Mouse (Mus musculus): ENCODE measurements around the gene Fastk. TPM values are rescaled to one million over a fixed set of nuclear protein-coding genes. Genes with fewer than 3 reads are reported as not detected.
A peak's percentile ranks its signal among the peaks of the same experiment; 100 is the strongest.

The Fastk gene
- polyA plus RNA-seq, 1 experiment from 2014 or later = 101 TPM

DNA sequence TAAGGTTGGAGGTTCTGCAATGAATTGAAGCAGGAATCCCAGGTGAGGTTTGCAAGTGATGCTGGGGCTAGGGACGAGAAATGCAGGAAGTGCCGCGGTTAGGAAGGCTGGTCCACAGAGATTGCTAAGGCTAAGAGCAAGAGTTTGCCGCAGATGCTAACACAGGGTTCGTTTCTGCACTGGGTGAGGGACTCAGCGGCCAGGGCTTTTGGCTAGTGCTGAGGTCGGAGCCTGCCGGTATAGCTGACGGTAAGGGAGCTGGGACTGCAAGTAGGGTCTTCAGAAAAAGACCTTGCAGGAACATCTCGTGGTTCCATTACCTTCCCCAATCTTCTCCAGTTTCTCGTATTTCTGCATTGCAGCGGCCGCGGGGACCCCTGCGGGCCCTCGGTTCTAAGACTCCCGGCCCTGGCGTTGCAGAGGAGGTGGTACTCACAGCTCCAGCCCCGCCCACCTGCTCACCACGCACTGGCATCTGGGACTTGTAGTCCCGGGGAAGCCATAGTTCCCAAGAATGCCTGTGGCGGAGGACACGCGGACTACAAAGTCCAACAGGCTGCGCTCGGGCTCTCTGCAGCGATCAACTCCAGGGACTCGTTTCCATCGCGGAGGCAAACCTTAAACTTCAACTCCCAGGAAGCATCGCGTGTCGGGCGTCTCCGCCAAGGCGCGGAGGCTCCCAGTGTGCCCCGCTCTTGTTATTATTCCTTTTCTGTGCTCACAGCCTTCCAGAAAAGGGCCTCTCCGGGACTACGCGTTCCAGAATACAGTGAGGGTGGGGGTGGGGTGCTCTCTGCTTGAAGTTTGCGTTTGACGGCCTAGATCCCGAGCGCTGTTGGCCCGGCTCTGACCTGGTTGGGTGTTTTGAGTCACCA is 21.7 kb downstream of the Fastk start, which contains the start of the genes Cdk5 and Slc4a2:
Gene Cdk5, minus strand, starts transcription at position 402 of the 875 bp plus-strand sequence.
Gene Slc4a2, plus strand, starts transcription at position 709 of the 875 bp plus-strand sequence.
- under 1% methylated on average over 46 of the region's 46 CpGs for WGBS
- Histone ChIP-seq H3K9me3 (ENCODE audit: control insufficient read depth, low read length) (no peaks in the 10 kb centered on the region), H3K4me1 (replicated peaks; ENCODE audit: control insufficient read depth, insufficient read depth, low read length) (peaks cover 43% of the 10 kb centered on the region), H3K4me2 (peak within 1 kb of the TSS; percentile 90), H3K9ac (ENCODE audit: low read depth, low read length) (peak within 1 kb of the TSS; percentile 89), H3K27ac (ENCODE audit: low read depth, low read length) (peak within 1 kb of the TSS; percentile 92), H3K36me3 (ENCODE audit: control insufficient read depth, insufficient read depth, low read length) (peaks cover 3% of the 10 kb centered on the region; the same call in 1 of the 2 replicates), H3K4me3 (ENCODE audit: low read depth, low read length) (peak within 1 kb of the TSS; percentile 77), H3K27me3 (replicated peaks; ENCODE audit: control insufficient read depth, insufficient read depth, low read length) (no peaks in the 10 kb centered on the region)
- ATAC-seq (replicated peaks; ENCODE audit: low FRiP score) (peak; percentile 92), DNase-seq (ENCODE audit: low spot score) (peak; percentile 95)

- DNase-seq (ENCODE audit: low spot score) = no peak
- H3K9ac ChIP-seq (ENCODE audit: low read depth, low read length) = no peak overlapping the region
- H3K36me3 ChIP-seq (ENCODE audit: control insufficient read depth, insufficient read depth, low read length) = peaks cover 3% of the 10 kb centered on the region; the same call in 1 of the 2 replicates
- H3K27me3 ChIP-seq (replicated peaks; ENCODE audit: control insufficient read depth, insufficient read depth, low read length) = 0 out of 2 replicates have a peak, but pooled peaks cover 4% of the 10 kb centered on the region
- H3K4me3 ChIP-seq (ENCODE audit: low read depth, low read length) = no peak overlapping the region
- no peak overlapping the region for H3K27ac ChIP-seq (ENCODE audit: low read depth, low read length)
- 87% methylated on average over 9 of the region's 9 CpGs for WGBS
- no peaks in the 10 kb centered on the region for H3K9me3 ChIP-seq (ENCODE audit: control insufficient read depth, low read length)
- H3K4me2 ChIP-seq = no peak overlapping the region
- H3K4me1 ChIP-seq (replicated peaks; ENCODE audit: control insufficient read depth, insufficient read depth, low read length) = peaks cover 19% of the 10 kb centered on the region
- ATAC-seq (replicated peaks; ENCODE audit: low FRiP score) = no peak
These were observed 24.7 kb downstream of the Fastk start for GRCm38 (mm10) chr5:24420381-24420780.

DNA sequence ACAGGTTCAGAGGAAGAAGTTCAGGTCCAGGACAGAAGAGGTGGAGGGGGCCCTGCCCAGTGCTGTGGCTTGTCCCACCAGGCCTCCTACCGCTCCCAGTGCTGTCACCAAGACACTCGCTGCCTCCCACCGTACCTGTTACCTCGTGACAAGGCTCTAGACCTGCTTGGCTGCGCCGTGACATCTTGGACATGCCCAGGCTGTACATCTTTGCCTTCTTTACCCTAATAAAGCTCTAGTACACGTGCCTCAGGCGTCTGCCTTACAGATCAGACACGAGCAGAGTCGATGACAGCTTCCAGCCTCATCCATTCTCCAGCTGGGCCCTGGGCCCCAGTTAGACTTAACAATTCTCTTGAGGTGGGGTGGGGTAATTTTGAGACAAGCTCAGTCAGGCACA is 27.5 kb downstream of the Fastk start:
- Histone ChIP-seq H3K27ac (ENCODE audit: low read depth, low read length) (no peak overlapping the region), H3K36me3 (ENCODE audit: control insufficient read depth, insufficient read depth, low read length) (peaks cover 3% of the 10 kb centered on the region; the same call in 1 of the 2 replicates), H3K9me3 (ENCODE audit: control insufficient read depth, low read length) (no peaks in the 10 kb centered on the region), H3K9ac (ENCODE audit: low read depth, low read length) (no peak overlapping the region), H3K4me1 (replicated peaks; ENCODE audit: control insufficient read depth, insufficient read depth, low read length) (peaks cover 7% of the 10 kb centered on the region), H3K4me2 (no peak overlapping the region), H3K27me3 (replicated peaks; ENCODE audit: control insufficient read depth, insufficient read depth, low read length) (peaks cover 16% of the 10 kb centered on the region), H3K4me3 (ENCODE audit: low read depth, low read length) (no peak overlapping the region)
- ATAC-seq (replicated peaks; ENCODE audit: low FRiP score) = no peak
- DNase-seq (ENCODE audit: low spot score) = no peak
- WGBS = 83% methylated on average over 10 of the region's 10 CpGs

- DNase-seq (ENCODE audit: low spot score) (peak; percentile 65), ATAC-seq (replicated peaks; ENCODE audit: low FRiP score) (peak; percentile 70)
- Histone ChIP-seq H3K4me1 (replicated peaks; ENCODE audit: control insufficient read depth, insufficient read depth, low read length) (0 out of 2 replicates have a peak, but pooled peaks cover 4% of the 10 kb centered on the region), H3K4me3 (ENCODE audit: low read depth, low read length) (no peak overlapping the region), H3K27me3 (replicated peaks; ENCODE audit: control insufficient read depth, insufficient read depth, low read length) (peaks cover 16% of the 10 kb centered on the region), H3K4me2 (peak overlapping the region; percentile 31), H3K36me3 (ENCODE audit: control insufficient read depth, insufficient read depth, low read length) (peaks cover 3% of the 10 kb centered on the region; the same call in 1 of the 2 replicates), H3K9ac (ENCODE audit: low read depth, low read length) (no peak overlapping the region), H3K27ac (ENCODE audit: low read depth, low read length) (no peak overlapping the region), H3K9me3 (ENCODE audit: control insufficient read depth, low read length) (no peaks in the 10 kb centered on the region)
- WGBS = 7% methylated on average over 21 of the region's 21 CpGs
These were observed 28.8 kb downstream of the Fastk start for GRCm38 (mm10) chr5:24416222-24416736.

- 0 out of 2 replicates have a peak, but pooled peaks cover 4% of the 10 kb centered on the region for H3K4me1 ChIP-seq (replicated peaks; ENCODE audit: control insufficient read depth, insufficient read depth, low read length)
- DNase-seq (ENCODE audit: low spot score) (no peak), ATAC-seq (replicated peaks; ENCODE audit: low FRiP score) (no peak)
- H3K27ac ChIP-seq (ENCODE audit: low read depth, low read length) = 0 out of 2 replicates have a peak overlapping the region, but pooled peaks have one; percentile 5
- H3K27me3 ChIP-seq (replicated peaks; ENCODE audit: control insufficient read depth, insufficient read depth, low read length) = peaks cover 16% of the 10 kb centered on the region
- H3K9ac ChIP-seq (ENCODE audit: low read depth, low read length) = no peak overlapping the region
- WGBS = 83% methylated on average over 13 of the region's 13 CpGs
- H3K4me2 ChIP-seq = no peak overlapping the region
- no peak overlapping the region for H3K4me3 ChIP-seq (ENCODE audit: low read depth, low read length)
- no peaks in the 10 kb centered on the region for H3K9me3 ChIP-seq (ENCODE audit: control insufficient read depth, low read length)
- H3K36me3 ChIP-seq (ENCODE audit: control insufficient read depth, insufficient read depth, low read length) = no peaks in the 10 kb centered on the region; the same call in 1 of the 2 replicates
These were observed 31.1 kb downstream of the Fastk start for GRCm38 (mm10) chr5:24413938-24414337.

- no peak for DNase-seq (ENCODE audit: low spot score)
- 48% methylated on average over 11 of the region's 11 CpGs for WGBS
- ATAC-seq (replicated peaks; ENCODE audit: low FRiP score) = no peak
- Histone ChIP-seq H3K4me2 (no peak within 1 kb of the TSS), H3K9me3 (ENCODE audit: control insufficient read depth, low read length) (no peaks in the 10 kb centered on the region), H3K27me3 (replicated peaks; ENCODE audit: control insufficient read depth, insufficient read depth, low read length) (peaks cover 16% of the 10 kb centered on the region), H3K4me1 (replicated peaks; ENCODE audit: control insufficient read depth, insufficient read depth, low read length) (0 out of 2 replicates have a peak, but pooled peaks cover 4% of the 10 kb centered on the region), H3K36me3 (ENCODE audit: control insufficient read depth, insufficient read depth, low read length) (no peaks in the 10 kb centered on the region; the same call in 1 of the 2 replicates), H3K4me3 (ENCODE audit: low read depth, low read length) (no peak within 1 kb of the TSS), H3K27ac (ENCODE audit: low read depth, low read length) (0 out of 2 replicates have a peak within 1 kb of the TSS, but pooled peaks have one; percentile 5), H3K9ac (ENCODE audit: low read depth, low read length) (no peak within 1 kb of the TSS)
These were observed 31.9 kb downstream of the Fastk start, which contains the start of gene Asic3 for GRCm38 (mm10) chr5:24413042-24413693. Asic3 (plus strand) TSS chr5:24413392.

DNA sequence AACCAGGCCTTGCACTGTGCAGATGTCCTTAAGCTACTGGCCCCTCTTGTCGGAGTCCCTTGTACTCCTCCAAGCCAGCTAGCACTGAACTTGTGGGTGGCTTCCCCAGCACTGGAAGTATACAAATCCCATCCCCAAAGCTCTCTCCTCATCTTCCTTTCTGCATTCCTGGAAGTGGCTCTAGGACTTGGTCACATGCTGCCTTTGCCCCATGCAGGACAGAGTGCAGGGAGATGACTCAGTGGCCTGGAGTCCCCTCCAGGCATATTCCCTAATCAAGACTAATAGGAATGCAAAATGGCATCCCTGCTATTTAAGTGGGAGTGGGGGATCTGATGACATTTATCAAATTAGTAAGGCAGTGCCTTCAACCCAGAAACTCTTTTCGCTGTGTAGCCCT is 33.0 kb downstream of the Fastk start:
- no peaks in the 10 kb centered on the region for H3K9me3 ChIP-seq (ENCODE audit: control insufficient read depth, low read length)
- H3K27ac ChIP-seq (ENCODE audit: low read depth, low read length) = no peak overlapping the region
- 67% methylated on average over 2 of the region's 2 CpGs for WGBS
- H3K36me3 ChIP-seq (ENCODE audit: control insufficient read depth, insufficient read depth, low read length) = no peaks in the 10 kb centered on the region
- ATAC-seq (replicated peaks; ENCODE audit: low FRiP score) (no peak), DNase-seq (ENCODE audit: low spot score) (no peak)
- H3K27me3 ChIP-seq (replicated peaks; ENCODE audit: control insufficient read depth, insufficient read depth, low read length) = peaks cover 16% of the 10 kb centered on the region
- no peak overlapping the region for H3K4me2 ChIP-seq
- no peak overlapping the region for H3K9ac ChIP-seq (ENCODE audit: low read depth, low read length)
- H3K4me1 ChIP-seq (replicated peaks; ENCODE audit: control insufficient read depth, insufficient read depth, low read length) = 0 out of 2 replicates have a peak, but pooled peaks cover 4% of the 10 kb centered on the region
- no peak overlapping the region for H3K4me3 ChIP-seq (ENCODE audit: low read depth, low read length)

DNA sequence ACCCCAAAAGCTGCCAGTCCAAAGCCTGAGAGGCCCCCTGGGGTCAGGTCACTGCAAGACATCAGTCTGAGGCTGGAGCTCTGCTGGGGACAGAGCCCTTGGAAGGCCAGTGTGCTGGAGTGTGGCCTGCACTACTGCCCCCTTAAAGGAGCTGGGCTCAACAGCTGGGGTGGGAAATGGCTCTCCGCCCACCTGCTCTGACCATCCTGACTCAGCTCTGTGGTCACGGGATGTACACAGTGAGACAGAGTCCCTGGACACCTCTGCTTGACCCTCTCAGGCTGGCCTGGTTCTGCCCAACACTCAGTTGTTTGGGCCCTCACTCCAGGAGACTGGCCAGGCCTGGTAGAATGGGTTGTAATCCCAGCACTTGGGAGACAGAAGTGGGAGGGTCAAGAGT is 35.6 kb downstream of the Fastk start:
- Histone ChIP-seq H3K27me3 (replicated peaks; ENCODE audit: control insufficient read depth, insufficient read depth, low read length) (peaks cover 10% of the 10 kb centered on the region), H3K9ac (ENCODE audit: low read depth, low read length) (no peak overlapping the region), H3K9me3 (ENCODE audit: control insufficient read depth, low read length) (no peaks in the 10 kb centered on the region), H3K4me1 (replicated peaks; ENCODE audit: control insufficient read depth, insufficient read depth, low read length) (no peaks in the 10 kb centered on the region; the same call in 1 of the 2 replicates), H3K4me3 (ENCODE audit: low read depth, low read length) (no peak overlapping the region), H3K4me2 (no peak overlapping the region), H3K27ac (ENCODE audit: low read depth, low read length) (no peak overlapping the region), H3K36me3 (ENCODE audit: control insufficient read depth, insufficient read depth, low read length) (0 out of 2 replicates have a peak, but pooled peaks cover 2% of the 10 kb centered on the region)
- DNase-seq (ENCODE audit: low spot score) (no peak), ATAC-seq (replicated peaks; ENCODE audit: low FRiP score) (no peak)
- 84% methylated on average over 2 of the region's 2 CpGs for WGBS

Measured in liver, embryonic 11.5 days (tissue).